Mouse (Mus musculus) heart, embryonic 16.5 days (tissue): ENCODE measurements around the gene Asb18. TPM values are rescaled to one million over a fixed set of nuclear protein-coding genes. Genes with fewer than 3 reads are reported as not detected.

Source experiments
- ATAC-seq: fragments of 200-750 bp; cut with Nextera tagmentation; replicated peaks from 2 replicates; pipeline ENCODE4 v1.8.0; 2017; ENCODE audit warnings: moderate number of reproducible peaks; ENCODE audit not compliant: insufficient read depth, low FRiP score; ENCODE audit errors: extremely low read depth
- H3K27ac ChIP-seq: fragments of 300-500 bp; sonication (generic); 2 replicates; pipeline ENCODE4 v1.5.1; 2014; ENCODE audit warnings: mild to moderate bottlenecking, low read length, control low read depth, moderate library complexity
- H3K27me3 ChIP-seq: fragments of 300-500 bp; sonication (generic); 2 replicates; pipeline ENCODE4 v1.6.1; 2014; ENCODE audit warnings: low read length, mixed read lengths; ENCODE audit not compliant: control insufficient read depth, insufficient read depth
- H3K36me3 ChIP-seq: fragments of 300-500 bp; sonication (generic); 2 replicates; pipeline ENCODE4 v1.6.1; 2014; ENCODE audit not compliant: control insufficient read depth, insufficient read depth
- H3K4me1 ChIP-seq: fragments of 300-500 bp; sonication (generic); 2 replicates; pipeline ENCODE4 v1.6.1; 2014; ENCODE audit warnings: low read length, mixed read lengths; ENCODE audit not compliant: control insufficient read depth, insufficient read depth
- H3K4me2 ChIP-seq: fragments of 300-500 bp; sonication (generic); 2 replicates; pipeline ENCODE4 v1.6.1; 2014; ENCODE audit warnings: low read depth, mild to moderate bottlenecking, control low read depth, low read length
- H3K4me3 ChIP-seq: fragments of 300-500 bp; sonication (generic); 2 replicates; pipeline ENCODE4 v1.5.1; 2014; ENCODE audit warnings: mild to moderate bottlenecking, control low read depth, low read length
- H3K9ac ChIP-seq: fragments of 300-500 bp; sonication (generic); 2 replicates; pipeline ENCODE4 v1.6.1; 2014; ENCODE audit warnings: low read length, control low read depth
- H3K9me3 ChIP-seq: fragments of 300-500 bp; sonication (generic); replicated peaks from 2 replicates; pipeline ENCODE4 v1.6.1; 2016; ENCODE audit warnings: low read length; ENCODE audit not compliant: control insufficient read depth
- WGBS: fragments of 180-500 bp; shearing (Covaris S2); extraction: QIAGEN DNeasy Blood & Tissue Kit; methylation state at CpG from one replicate; pipeline ENCODE4 v1.1.7; 2014; 5-methylcytosine and 5-hydroxymethylcytosine counted together
- polyA plus RNA-seq: library from polyadenylated mRNA; unstranded; fragments of >200 nt; fragmentation: Nextera tagmentation; extraction: Ambion mirVana; gene quantifications from 2 replicates; pipeline ENCODE4 v1.2.1, GENCODE M21; 2015

The Asb18 gene
- polyA plus RNA-seq, 1 experiment from 2014 or later, result 0.79 TPM

- H3K4me1 ChIP-seq, result peaks cover 15% of the 10 kb centered on the region
- no peaks in the 10 kb centered on the region for H3K9me3 ChIP-seq
- peaks cover 95% of the 10 kb centered on the region for H3K27me3 ChIP-seq
- H3K36me3 ChIP-seq, result no peaks in the 10 kb centered on the region
- no peak for ATAC-seq
- H3K9ac ChIP-seq, result no peak overlapping the region
- WGBS, result 39% methylated on average over 12 of the region's 12 CpGs
- no peak overlapping the region for H3K27ac ChIP-seq
- no peak overlapping the region for H3K4me2 ChIP-seq
- H3K4me3 ChIP-seq, result no peak overlapping the region
Measured at GRCm38 (mm10) chr1:89925501-89926190, 88.8 kb downstream of the Asb18 start.

GRCm38 (mm10) chr1:89923642-89924020, 90.8 kb downstream of the Asb18 start:
- no peak for ATAC-seq
- no peak overlapping the region for H3K27ac ChIP-seq
- no peaks in the 10 kb centered on the region for H3K36me3 ChIP-seq
- peak overlapping the region; percentile 47; the same call in 1 of the 2 replicates for H3K4me2 ChIP-seq
- peaks cover 96% of the 10 kb centered on the region for H3K27me3 ChIP-seq
- no peak overlapping the region for H3K9ac ChIP-seq
- peak overlapping the region; percentile 23 for H3K4me3 ChIP-seq
- WGBS, result 6% methylated on average over 14 of the region's 14 CpGs
- H3K4me1 ChIP-seq, result peaks cover 14% of the 10 kb centered on the region
- no peaks in the 10 kb centered on the region; the same call in 1 of the 2 replicates for H3K9me3 ChIP-seq

- under 1% methylated on average over 38 of the region's 41 CpGs for WGBS
- Histone ChIP-seq H3K36me3 (no peaks in the 10 kb centered on the region), H3K27me3 (peaks cover 96% of the 10 kb centered on the region), H3K4me3 (peak overlapping the region; percentile 35), H3K9me3 (no peaks in the 10 kb centered on the region; the same call in 1 of the 2 replicates), H3K27ac (no peak overlapping the region), H3K9ac (no peak overlapping the region), H3K4me2 (peak overlapping the region; percentile 47), H3K4me1 (peaks cover 14% of the 10 kb centered on the region)
- ATAC-seq, result no peak
Measured at GRCm38 (mm10) chr1:89922883-89923641, 91.4 kb downstream of the Asb18 start.

GRCm38 (mm10) chr1:89922282-89922681, 92.2 kb downstream of the Asb18 start:
- H3K9me3 ChIP-seq, result no peaks in the 10 kb centered on the region; the same call in 1 of the 2 replicates

GRCm38 (mm10) chr1:89921806-89922205, 92.7 kb downstream of the Asb18 start:
- no peak overlapping the region for H3K4me2 ChIP-seq
- no peak overlapping the region for H3K27ac ChIP-seq
- H3K27me3 ChIP-seq, result peaks cover 91% of the 10 kb centered on the region
- ATAC-seq, result no peak
- 2% methylated on average over 10 of the region's 10 CpGs for WGBS
- no peaks in the 10 kb centered on the region for H3K36me3 ChIP-seq
- H3K4me3 ChIP-seq, result peak overlapping the region; percentile 14; the same call in 1 of the 2 replicates
- no peak overlapping the region for H3K9ac ChIP-seq
- H3K4me1 ChIP-seq, result peaks cover 8% of the 10 kb centered on the region
- no peaks in the 10 kb centered on the region; the same call in 1 of the 2 replicates for H3K9me3 ChIP-seq

More at GRCm38 (mm10) chr1:89922282-89922681, 92.2 kb downstream of the Asb18 start:
- H3K27ac ChIP-seq, result no peak overlapping the region
- no peak overlapping the region for H3K4me3 ChIP-seq
- no peaks in the 10 kb centered on the region for H3K36me3 ChIP-seq
- peaks cover 95% of the 10 kb centered on the region for H3K27me3 ChIP-seq
- peaks cover 10% of the 10 kb centered on the region for H3K4me1 ChIP-seq
- H3K9ac ChIP-seq, result no peak overlapping the region
- 2% methylated on average over 7 of the region's 7 CpGs for WGBS
- H3K4me2 ChIP-seq, result no peak overlapping the region
- ATAC-seq, result no peak

- no peak overlapping the region for H3K4me3 ChIP-seq
- no peak overlapping the region for H3K4me2 ChIP-seq
- peaks cover 65% of the 10 kb centered on the region for H3K27me3 ChIP-seq
- ATAC-seq, result no peak
- peaks cover 8% of the 10 kb centered on the region for H3K4me1 ChIP-seq
- 71% methylated on average over 6 of the region's 6 CpGs for WGBS
- H3K36me3 ChIP-seq, result no peaks in the 10 kb centered on the region
- H3K9me3 ChIP-seq, result no peaks in the 10 kb centered on the region; the same call in 1 of the 2 replicates
- no peak overlapping the region for H3K27ac ChIP-seq
- no peak overlapping the region for H3K9ac ChIP-seq
Measured at GRCm38 (mm10) chr1:89919206-89919605, 95.3 kb downstream of the Asb18 start.

- ATAC-seq, result no peak
- 22% methylated on average over 18 of the region's 18 CpGs for WGBS
- Histone ChIP-seq H3K4me2 (no peak overlapping the region), H3K4me1 (peaks cover 5% of the 10 kb centered on the region), H3K36me3 (no peaks in the 10 kb centered on the region), H3K9me3 (no peaks in the 10 kb centered on the region; the same call in 1 of the 2 replicates), H3K27ac (no peak overlapping the region), H3K27me3 (peaks cover 54% of the 10 kb centered on the region), H3K9ac (no peak overlapping the region), H3K4me3 (no peak overlapping the region)
Measured at GRCm38 (mm10) chr1:89918111-89918510, 96.4 kb downstream of the Asb18 start.

- H3K9ac ChIP-seq, result no peak overlapping the region
- no peak overlapping the region for H3K27ac ChIP-seq
- H3K36me3 ChIP-seq, result no peaks in the 10 kb centered on the region
- ATAC-seq, result no peak
- H3K4me1 ChIP-seq, result no peaks in the 10 kb centered on the region
- no peaks in the 10 kb centered on the region; the same call in 1 of the 2 replicates for H3K9me3 ChIP-seq
- peaks cover 12% of the 10 kb centered on the region for H3K27me3 ChIP-seq
- H3K4me3 ChIP-seq, result no peak overlapping the region
- no peak overlapping the region for H3K4me2 ChIP-seq
- WGBS, result 70% methylated on average over 4 of the region's 4 CpGs
Measured at GRCm38 (mm10) chr1:89913611-89914010, 100.9 kb downstream of the Asb18 start.

- WGBS, result 54% methylated on average over 5 of the region's 5 CpGs
- Histone ChIP-seq H3K27me3 (peaks cover under 1% of the 10 kb centered on the region), H3K36me3 (no peaks in the 10 kb centered on the region), H3K27ac (no peak overlapping the region), H3K4me2 (no peak overlapping the region), H3K4me3 (no peak overlapping the region), H3K4me1 (no peaks in the 10 kb centered on the region), H3K9me3 (no peaks in the 10 kb centered on the region), H3K9ac (no peak overlapping the region)
- ATAC-seq, result no peak
Measured at GRCm38 (mm10) chr1:89912392-89912791, 102.1 kb downstream of the Asb18 start.
